Mouse (Mus musculus) liver, adult (tissue): ENCODE data around the gene Hsp90aa1.

ENCODE experiments used
- GATA4 ChIP-seq: IDR thresholded peaks from 2 replicates; pipeline ENCODE4 v1.6.1; 2014; ENCODE audit warnings: mild to moderate bottlenecking, low read length; ENCODE audit not compliant: insufficient replicate concordance

Gene Hsp90aa1

DNA sequence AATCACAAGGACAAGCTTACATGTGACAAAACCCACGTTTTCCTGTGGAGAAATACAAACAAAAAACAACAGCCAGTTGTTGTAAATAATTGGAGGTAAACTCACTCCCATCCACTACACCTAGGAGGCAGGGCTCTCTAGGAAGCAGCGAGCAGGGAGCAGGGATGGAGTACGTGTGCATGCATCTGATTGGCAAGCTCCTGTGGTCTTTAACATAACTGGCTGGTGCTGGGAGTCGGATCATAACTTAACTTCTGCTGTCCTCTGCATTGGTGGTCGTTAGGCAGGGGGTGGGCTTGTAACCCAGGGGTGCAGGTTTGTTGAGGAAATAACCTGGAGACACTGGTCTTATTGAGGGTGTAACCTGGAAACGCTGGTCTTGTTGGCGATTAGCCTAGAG, 1.2 kb upstream of the Hsp90aa1 start:
- TF ChIP-seq GATA4 = no peak

DNA sequence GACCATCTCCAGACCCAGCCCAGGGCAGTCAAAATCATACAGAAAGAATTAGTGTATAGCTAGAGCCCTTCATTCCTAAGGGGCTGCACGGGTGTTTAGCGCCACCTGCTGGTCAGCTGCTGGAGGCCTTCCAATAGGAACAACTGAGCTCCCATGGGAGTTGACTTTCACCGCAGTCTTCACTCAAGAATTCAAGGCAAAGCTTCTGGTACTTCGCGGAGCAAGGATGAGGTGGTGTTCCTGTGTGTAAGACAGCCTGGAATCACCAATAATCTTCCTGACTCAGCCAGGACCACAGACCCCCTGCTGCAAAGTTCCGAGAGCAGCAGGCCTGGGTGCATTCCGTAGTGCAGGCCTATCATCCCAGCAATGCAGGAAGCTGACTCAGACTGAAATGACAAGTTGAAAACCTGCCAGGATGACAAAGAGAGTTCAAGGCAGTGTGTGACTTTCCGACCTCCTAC, 512 bp upstream of the Hsp90aa1 start:
- TF ChIP-seq GATA4 = peak; percentile 27; the same call in 1 of the 2 replicates

DNA sequence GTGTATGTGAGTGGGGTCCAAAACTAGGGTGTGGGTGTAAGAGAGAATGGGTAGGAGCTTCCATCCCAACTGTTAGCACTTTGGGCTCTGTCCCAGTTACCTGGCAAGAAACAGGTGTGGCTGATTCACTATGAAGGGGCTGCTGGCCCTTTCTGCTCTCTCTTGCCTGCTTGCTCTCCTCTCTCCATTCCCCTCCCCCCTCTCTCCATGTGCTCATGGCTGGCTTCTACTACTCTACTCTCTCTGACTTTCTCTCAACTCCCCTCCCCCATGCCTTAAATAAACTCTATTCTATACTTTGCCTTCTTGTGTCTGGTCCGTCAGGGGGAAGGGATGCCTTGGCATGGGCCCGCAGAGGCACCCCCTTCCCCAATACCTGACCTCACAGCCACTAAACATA, 1.8 kb downstream of the Hsp90aa1 start:
- TF ChIP-seq GATA4 = no peak

DNA sequence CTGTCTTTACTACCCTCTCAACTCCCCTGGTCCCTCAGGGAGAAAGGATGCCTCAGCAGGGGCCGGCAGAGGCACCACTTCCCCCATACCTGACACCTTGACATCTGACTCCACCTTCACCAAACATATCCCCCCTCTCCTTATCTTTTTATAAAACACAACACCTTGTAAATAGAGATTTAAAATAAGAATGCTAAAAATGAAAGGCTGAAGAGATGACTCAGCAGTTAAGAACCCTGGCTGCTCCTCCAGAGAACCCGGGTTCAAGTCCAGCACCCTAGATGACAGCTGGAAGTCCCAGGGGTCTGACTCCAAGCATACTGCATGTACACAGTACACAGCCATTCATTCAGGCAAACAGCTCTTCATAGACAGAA, 3.4 kb downstream of the Hsp90aa1 start:
- no peak for TF ChIP-seq GATA4

DNA sequence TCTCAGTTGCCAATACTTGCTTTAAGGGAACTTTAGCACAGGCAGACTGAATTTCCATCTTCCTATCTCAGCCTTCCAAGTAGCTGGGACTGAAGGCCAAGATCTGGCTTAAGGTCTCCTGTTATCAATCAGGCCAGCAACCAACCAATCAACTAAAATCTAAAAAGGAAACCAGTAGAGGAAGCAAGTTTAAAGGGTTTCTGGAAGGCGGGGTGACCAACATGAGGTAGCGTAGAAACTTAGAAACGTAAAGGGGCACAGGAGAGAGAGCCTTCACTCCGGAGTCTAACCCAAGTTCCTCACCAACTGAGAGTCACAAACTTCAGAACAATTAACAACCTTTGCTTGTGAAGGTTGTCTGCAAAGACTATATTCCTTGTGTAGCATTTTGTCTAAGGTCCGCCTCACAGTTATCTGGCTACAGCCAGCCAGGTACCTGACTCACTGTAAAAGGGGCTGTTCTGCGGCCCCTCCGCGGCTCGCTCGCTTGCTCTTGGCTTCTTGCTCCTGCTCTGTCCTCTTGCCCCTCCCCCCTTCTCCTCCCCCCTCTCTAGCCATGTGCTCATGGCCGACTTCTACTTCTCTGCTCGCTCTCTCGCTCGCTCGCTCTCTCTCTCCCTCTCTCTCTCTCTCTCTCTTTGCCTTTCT, 3.9 kb downstream of the Hsp90aa1 start:
- no peak for TF ChIP-seq GATA4

DNA sequence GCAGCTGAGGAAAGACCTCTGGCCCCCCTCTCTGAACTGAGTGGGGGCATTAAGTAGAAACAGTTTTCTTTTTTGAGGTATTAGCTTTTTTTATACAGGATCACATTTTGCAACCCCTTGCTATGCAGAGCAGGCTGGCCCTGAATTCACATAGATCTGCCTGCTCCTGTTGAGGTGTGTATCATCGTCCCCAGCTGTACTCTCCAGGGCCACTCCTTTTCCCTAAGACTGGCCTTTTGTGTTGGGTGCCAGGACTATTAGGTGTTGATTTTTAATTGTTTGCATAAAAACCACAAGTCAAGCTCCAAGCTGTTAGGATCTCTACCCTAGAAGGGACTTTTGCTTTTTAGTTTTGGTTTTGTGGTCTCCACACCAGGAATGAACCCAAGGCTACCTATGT, 4.4 kb downstream of the Hsp90aa1 start:
- no peak for TF ChIP-seq GATA4

DNA sequence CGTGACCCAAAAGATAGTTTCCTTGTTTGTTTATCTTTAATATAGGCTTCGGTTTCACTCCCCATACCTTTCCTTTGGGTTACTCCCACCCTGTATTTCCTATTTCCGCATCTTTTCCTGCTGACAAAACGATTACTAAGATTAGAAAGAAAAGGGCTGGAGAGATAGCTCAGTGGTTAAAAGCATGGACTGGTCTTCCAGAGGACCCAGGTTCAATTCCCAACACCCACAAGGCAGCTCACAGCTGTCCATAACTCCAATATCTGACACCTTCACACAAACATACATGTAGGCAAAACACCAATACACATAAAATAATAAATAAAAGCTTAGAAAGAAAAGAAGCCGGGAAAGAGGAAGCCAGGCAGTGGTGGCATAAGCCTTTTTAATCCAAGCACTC, 5.1 kb downstream of the Hsp90aa1 start:
- no peak for TF ChIP-seq GATA4

DNA sequence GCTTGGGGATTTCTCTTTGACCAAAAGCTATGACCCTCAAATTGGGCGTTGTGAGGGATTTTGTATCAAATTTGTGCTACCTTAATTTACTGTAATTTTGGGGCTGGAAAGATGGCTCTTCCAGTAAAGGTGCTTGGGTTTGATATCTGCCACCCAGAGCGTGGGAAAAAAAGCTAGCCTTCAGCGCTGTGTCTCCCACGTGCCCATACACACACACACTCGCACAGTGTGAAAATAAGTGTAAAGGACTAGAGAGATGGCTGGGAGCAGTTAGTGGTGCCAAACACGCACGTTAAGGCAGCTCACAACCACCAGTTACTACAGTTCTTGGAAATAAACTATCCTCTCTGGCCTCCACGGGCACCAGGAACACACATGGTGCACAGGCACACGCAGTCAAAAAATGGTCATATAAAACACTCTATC, 5.5 kb downstream of the Hsp90aa1 start:
- TF ChIP-seq GATA4 = no peak

DNA sequence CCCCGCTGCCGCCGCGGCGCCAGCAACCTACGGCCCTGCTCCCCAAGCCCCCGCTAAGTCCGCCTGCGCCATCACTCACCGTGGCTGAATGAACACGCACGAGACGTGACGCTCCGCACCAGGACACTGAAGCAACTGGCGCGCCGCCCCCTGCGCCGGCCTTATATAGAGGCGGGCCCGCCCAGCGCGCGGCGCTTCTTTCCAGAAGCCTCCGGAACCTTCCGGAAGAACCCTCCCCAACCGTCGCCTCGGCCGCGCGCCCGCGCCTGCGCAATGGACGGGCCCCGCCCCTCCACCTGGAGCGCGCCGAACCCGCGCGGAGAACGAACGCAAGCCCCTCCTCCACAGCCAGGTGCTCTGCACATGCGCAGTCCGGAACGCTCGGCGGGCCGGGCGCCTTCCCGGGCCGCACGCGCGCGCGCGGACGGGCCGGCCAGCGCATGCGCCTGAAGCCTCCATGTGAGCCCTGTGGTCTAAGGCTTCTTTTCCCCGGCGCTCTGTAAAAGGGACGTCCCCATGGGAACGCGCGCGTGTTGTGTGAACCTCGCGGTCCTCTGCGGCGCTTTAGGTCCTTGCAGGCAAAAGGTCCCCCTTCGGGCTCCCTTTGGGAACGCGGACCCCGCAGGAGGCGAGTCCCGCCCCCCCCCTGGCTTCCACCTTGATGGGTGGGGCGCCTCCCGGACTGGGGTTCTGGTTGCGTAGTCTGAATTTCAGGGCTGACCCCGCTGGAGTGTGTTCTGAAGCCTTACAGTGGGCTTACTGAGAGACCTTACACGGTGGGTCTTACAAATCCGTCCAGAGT, 6.2 kb downstream of the Hsp90aa1 start:
- no peak; the same call in 1 of the 2 replicates for TF ChIP-seq GATA4

DNA sequence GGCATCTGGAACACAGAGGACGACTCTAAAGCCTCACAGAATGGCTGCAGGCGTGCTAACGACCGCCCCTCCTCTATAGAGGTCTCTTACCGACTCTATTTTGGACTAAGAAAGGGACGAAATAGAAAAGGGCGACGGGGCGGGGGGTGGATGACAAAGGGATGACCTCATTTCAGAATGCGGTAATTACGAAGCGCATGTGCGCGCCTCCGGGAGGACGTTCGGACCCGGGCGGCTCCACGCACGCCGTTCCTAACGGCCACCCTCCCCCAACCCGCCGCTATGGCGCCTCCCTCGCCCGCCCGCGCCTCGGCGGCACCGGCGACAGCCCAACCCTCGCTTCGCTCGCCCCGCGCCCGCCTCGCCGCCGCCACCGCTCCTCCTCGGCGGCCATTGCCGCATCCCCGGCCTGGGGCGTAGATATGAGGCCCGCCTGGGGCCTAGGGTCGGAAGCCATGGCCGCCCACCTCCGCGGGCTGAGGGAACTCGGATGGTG, 6.8 kb downstream of the Hsp90aa1 start:
- TF ChIP-seq GATA4 = 0 out of 2 replicates have a peak, but pooled peaks have one; percentile 22

DNA sequence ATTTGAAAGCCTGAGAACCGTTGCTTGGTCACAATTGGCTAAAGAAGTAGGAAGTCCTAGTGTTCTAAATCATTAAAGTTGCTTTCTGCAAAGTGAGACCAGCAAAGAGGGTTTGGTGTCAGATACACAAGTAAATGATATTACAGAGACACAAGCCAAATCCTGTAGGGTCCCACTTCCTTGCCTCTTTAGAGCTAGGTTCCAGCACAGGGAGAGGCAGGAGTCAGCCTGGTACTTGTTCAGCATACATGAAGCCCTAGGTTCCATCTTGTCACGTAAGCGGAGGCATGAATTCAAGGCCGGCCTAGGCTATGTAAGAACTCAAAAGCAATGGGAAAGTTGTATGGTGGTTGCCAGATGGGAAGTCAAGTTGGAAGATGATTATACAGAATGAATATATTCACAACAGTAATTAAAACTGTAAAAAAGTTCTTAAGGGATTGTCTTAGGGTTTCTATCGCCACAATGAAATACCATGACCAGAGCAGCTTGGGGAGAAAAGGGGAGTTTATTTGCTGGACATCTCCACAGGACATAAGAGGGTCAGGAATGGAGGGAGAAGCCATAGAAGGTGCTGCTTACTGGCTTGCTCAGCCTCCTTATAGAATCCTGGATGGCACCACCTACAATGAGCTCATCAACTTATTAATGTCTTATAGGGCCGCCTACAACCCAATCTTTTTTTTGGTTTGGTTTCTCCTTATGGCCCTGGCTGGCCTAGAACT, 12.4 kb downstream of the Hsp90aa1 start:
- TF ChIP-seq GATA4 = no peak

DNA sequence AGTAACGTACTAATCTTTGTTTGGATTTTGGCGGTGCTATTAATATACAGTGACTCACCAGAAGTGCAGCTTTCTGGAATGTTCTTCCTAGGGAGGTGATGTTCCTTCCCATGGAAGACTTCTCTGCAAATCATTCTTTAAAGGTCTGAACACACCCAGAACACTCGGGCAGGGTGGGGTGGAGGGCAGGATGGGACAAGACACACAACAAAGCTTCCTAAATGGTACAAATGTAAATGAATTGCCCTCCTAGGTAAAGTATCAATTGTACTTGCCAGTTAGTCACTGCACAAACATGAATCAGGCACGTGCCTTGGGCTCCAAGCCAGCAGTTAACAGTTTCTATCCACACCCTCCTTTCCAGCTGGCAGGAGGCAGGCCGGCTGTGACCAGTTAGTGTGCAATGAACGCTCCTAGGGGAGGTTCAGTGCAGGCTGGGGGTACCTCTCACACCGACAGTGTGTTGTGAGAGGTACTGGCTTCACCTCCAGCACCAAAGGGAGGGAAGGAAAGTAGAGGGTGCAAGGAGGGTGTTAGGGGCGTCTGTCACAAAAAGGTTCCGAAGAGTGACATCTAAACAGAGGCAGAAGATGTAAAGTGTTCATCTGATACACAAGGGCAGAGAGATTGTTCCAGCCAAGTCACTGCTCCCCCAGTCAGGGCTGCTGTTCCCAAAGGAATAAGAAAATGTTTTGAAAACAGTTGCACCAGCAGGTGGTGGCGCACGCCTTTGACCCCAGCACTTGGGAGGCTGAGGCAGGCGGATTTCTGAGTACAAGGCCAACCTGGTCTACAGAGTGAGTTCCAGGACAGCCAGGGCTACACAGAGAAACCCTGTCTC, 14.4 kb downstream of the Hsp90aa1 start:
- TF ChIP-seq GATA4 = no peak

DNA sequence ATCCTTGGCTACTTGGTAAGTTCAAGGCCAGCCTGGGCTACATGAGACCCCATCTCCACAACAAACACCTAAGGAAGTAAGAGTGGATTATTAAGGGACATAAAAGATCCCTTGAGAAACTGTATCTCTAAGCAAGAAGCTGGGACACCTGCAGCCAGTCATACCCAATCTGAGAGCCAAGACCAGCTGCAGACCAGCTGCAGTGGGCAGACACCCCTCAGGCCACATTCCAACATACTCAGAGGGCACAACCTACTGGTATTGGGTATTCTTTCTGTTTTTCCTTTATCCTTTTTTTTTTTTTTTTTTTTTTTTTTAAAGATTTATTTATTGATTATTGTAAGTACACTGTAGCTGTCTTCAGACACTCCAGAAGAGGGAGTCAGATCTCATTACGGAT, 18.9 kb downstream of the Hsp90aa1 start:
- no peak for TF ChIP-seq GATA4

DNA sequence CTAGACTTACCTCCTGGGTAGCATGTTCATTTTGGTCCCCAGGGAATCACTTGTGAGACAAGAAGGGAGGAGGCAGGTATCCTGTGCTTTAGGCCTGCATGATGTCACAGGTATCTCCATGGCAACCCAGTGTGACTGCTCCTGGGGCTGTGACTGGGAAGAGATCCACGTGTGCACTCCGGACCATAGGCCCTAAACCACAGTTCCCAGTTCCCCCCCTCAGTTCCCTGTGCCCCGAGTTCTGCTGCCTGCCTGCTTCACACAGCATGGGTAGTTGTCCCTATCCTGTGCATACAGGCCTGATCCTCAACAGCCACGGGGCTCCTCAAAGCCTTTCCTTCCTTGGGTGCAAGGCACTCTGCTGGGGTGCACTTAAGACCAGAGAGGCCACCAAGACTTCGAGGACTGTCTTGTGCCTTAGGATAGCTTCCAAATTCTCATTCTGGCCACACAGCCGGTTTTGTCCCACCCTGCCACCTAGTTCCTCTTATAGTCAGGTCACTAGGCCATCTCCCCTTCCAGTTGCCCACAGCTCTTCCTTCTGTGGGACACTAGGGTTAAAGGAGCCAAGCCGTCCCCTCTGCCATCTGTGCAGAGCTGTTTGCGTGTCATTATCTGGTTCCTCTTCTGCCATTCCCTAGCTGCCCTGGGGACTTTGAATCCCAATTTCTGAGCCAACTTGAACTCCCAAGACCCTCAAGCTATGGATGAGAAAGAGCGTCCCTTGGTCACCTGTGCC, 19.8 kb downstream of the Hsp90aa1 start, which contains the start of gene 1700001K19Rik:
Gene 1700001K19Rik (minus strand): TSS at position 59 of the 739 bp plus-strand sequence.
- no peak for TF ChIP-seq GATA4
